Mouse (Mus musculus) heart, embryonic 14.5 days (tissue): ENCODE results near the gene Specc1. TPM values are rescaled to one million over a fixed set of nuclear protein-coding genes. Genes with fewer than 3 reads are reported as not detected.

ENCODE experiments used
- ATAC-seq: fragments of 200-750 bp; cut with Nextera tagmentation; 2 replicates; pipeline ENCODE4 v1.8.0; 2017; ENCODE audit warnings: low read depth, moderate TSS enrichment; ENCODE audit not compliant: insufficient number of reproducible peaks, insufficient read depth, low FRiP score
- H3K27ac ChIP-seq, 2 experiments: fragments of 200-500 bp in 1 of 2; fragments of 300-500 bp in 1 of 2; sonication (generic) in 1 of 2; replicated peaks in 1 of 2; 2 replicates each; pipeline ENCODE4 v1.5.1; 2012 to 2014; ENCODE audit warnings: low read depth in 2 of 2, low read length in 2 of 2, control low read depth in 1 of 2, mild to moderate bottlenecking in 1 of 2, mixed read lengths in 1 of 2; ENCODE audit not compliant: control insufficient read depth in 1 of 2, insufficient read depth in 1 of 2
- H3K27me3 ChIP-seq: fragments of 300-500 bp; sonication (generic); 2 replicates; pipeline ENCODE4 v1.6.1; 2014; ENCODE audit warnings: mild to moderate bottlenecking, low read length, control low read depth; ENCODE audit not compliant: control insufficient read depth, insufficient read depth
- H3K36me3 ChIP-seq: fragments of 300-500 bp; sonication (generic); 2 replicates; pipeline ENCODE4 v1.6.1; 2014; ENCODE audit warnings: mild to moderate bottlenecking, control low read depth, low read length, mixed read lengths; ENCODE audit not compliant: control insufficient read depth, insufficient read depth
- H3K4me1 ChIP-seq, 2 experiments: fragments of 200-500 bp in 1 of 2; fragments of 300-500 bp in 1 of 2; sonication (generic) in 1 of 2; 2 replicates each; pipeline ENCODE4 v1.6.1; 2012 to 2014; ENCODE audit warnings: low read length in 2 of 2, control low read depth in 1 of 2, mixed read lengths in 1 of 2; ENCODE audit not compliant: control insufficient read depth in 2 of 2, insufficient read depth in 2 of 2
- H3K4me2 ChIP-seq: fragments of 300-500 bp; sonication (generic); 2 replicates; pipeline ENCODE4 v1.6.1; 2014; ENCODE audit warnings: mild to moderate bottlenecking, low read length
- H3K4me3 ChIP-seq, 2 experiments: fragments of 200-500 bp in 1 of 2; fragments of 300-500 bp in 1 of 2; sonication (generic) in 1 of 2; 2 replicates each; pipeline ENCODE4 v1.5.1; 2012 to 2014; ENCODE audit warnings: low read length in 2 of 2, mild to moderate bottlenecking in 2 of 2, control low read depth in 1 of 2, low read depth in 1 of 2, moderate library complexity in 1 of 2; ENCODE audit not compliant: control insufficient read depth in 1 of 2, insufficient read depth in 1 of 2
- H3K9ac ChIP-seq: fragments of 300-500 bp; sonication (generic); 2 replicates; pipeline ENCODE4 v1.6.1; 2014; ENCODE audit warnings: mild to moderate bottlenecking, low read length
- H3K9me3 ChIP-seq: fragments of 300-500 bp; sonication (generic); 2 replicates; pipeline ENCODE4 v1.6.1; 2016; ENCODE audit warnings: low read length, control low read depth; ENCODE audit not compliant: control insufficient read depth
- WGBS: fragments of 180-500 bp; shearing (Covaris S2); extraction: QIAGEN DNeasy Blood & Tissue Kit; methylation state at CpG from one replicate; pipeline ENCODE4 v1.1.7; 2014; 5-methylcytosine and 5-hydroxymethylcytosine counted together
- polyA plus RNA-seq: library from polyadenylated mRNA; unstranded; fragments of >200 nt; fragmentation: Nextera tagmentation; extraction: Ambion mirVana; gene quantifications from 2 replicates; pipeline ENCODE4 v1.2.1, GENCODE M21; 2014

The Specc1 gene
- polyA plus RNA-seq, 1 experiment from 2014 or later = 12.1 TPM

GRCm38 (mm10) chr11:62029171-62029570, 72.6 kb downstream of the Specc1 start:
- ATAC-seq = no peak
- Histone ChIP-seq H3K4me2 (no peak overlapping the region), H3K36me3 (no peaks in the 10 kb centered on the region), H3K9me3 (no peaks in the 10 kb centered on the region), H3K27ac (no peak overlapping the region), H3K27me3 (no peaks in the 10 kb centered on the region), H3K4me1 (no peaks in the 10 kb centered on the region; a peak in 1 of 4 replicates), H3K4me3 (no peak overlapping the region), H3K9ac (no peak overlapping the region)
- WGBS = 84% methylated on average over 9 of the region's 9 CpGs

- H3K27ac ChIP-seq = no peak overlapping the region
- ATAC-seq = no peak
These were observed 78.0 kb downstream of the Specc1 start for GRCm38 (mm10) chr11:62034564-62034963.

GRCm38 (mm10) chr11:62035220-62035619, 78.7 kb downstream of the Specc1 start:
- Histone ChIP-seq H3K4me1 (no peaks in the 10 kb centered on the region), H3K36me3 (no peaks in the 10 kb centered on the region), H3K27ac (no peak overlapping the region), H3K27me3 (no peaks in the 10 kb centered on the region), H3K9ac (no peak overlapping the region), H3K9me3 (no peaks in the 10 kb centered on the region), H3K4me3 (no peak overlapping the region), H3K4me2 (no peak overlapping the region)
- ATAC-seq = no peak
- 93% methylated on average over 1 of the region's 1 CpGs for WGBS

More at GRCm38 (mm10) chr11:62034564-62034963, 78.0 kb downstream of the Specc1 start:
- H3K4me2 ChIP-seq = no peak overlapping the region
- H3K4me1 ChIP-seq = no peaks in the 10 kb centered on the region
- no peak overlapping the region for H3K4me3 ChIP-seq
- no peak overlapping the region for H3K9ac ChIP-seq
- WGBS = 65% methylated on average over 6 of the region's 6 CpGs
- no peaks in the 10 kb centered on the region for H3K36me3 ChIP-seq
- no peaks in the 10 kb centered on the region for H3K9me3 ChIP-seq
- no peaks in the 10 kb centered on the region for H3K27me3 ChIP-seq

DNA sequence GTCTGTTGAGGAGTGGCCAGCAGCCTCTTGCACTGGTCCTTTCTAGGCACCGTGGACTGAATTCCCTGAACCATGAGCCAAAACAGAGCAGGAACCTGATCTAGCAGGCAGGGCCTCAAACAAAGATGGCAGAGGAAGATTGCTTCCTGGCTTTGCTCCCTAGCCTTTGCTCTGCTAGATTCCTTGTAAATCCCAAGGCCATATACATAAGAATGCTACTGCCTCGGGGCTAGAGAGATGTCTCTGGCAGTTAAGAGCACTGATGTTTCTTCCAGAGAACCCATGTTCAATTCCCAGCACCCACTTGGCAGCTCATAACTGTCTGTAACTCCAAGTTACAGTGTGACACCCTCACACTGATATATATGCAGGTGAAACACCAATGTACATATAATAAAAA, 83.6 kb downstream of the Specc1 start:
- no peak for ATAC-seq
- no peak overlapping the region for H3K4me2 ChIP-seq
- 50% methylated on average over 2 of the region's 2 CpGs for WGBS
- no peak overlapping the region for H3K4me3 ChIP-seq
- H3K4me1 ChIP-seq = no peaks in the 10 kb centered on the region
- no peak overlapping the region for H3K9ac ChIP-seq
- no peaks in the 10 kb centered on the region for H3K9me3 ChIP-seq
- H3K27ac ChIP-seq = no peak overlapping the region
- no peaks in the 10 kb centered on the region for H3K27me3 ChIP-seq
- H3K36me3 ChIP-seq = no peaks in the 10 kb centered on the region

- no peaks in the 10 kb centered on the region for H3K9me3 ChIP-seq
- no peak overlapping the region for H3K4me3 ChIP-seq
- H3K27me3 ChIP-seq = no peaks in the 10 kb centered on the region
- H3K36me3 ChIP-seq = no peaks in the 10 kb centered on the region
- no peak overlapping the region for H3K27ac ChIP-seq
- WGBS = 32% methylated on average over 3 of the region's 3 CpGs
- no peak overlapping the region for H3K9ac ChIP-seq
- no peak for ATAC-seq
- H3K4me1 ChIP-seq = no peaks in the 10 kb centered on the region
- no peak overlapping the region for H3K4me2 ChIP-seq
These were observed 88.1 kb downstream of the Specc1 start for GRCm38 (mm10) chr11:62044627-62045026.

DNA sequence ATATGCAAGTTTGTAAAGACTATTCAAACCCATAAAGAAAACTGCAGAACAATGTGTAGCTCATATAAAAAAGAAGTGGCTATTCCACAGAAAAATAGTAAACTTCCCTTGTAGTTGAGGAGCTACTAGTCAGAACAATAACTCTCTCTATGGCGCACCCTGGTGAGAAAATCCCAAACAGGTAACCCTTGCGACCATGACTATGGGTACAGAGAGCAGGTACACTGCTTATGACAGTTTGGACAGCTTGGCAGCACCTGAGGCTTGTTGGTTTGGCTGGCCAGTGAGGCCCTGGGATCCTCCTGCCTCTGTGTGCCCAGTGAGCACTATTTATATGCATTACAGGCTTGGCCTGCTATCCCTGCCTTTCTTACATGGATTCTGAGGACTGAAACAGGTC, 89.4 kb downstream of the Specc1 start:
- Histone ChIP-seq H3K4me1 (peaks cover 0 to 6% of the 10 kb centered on the region in 2 experiments; a peak in 2 of 4 replicates), H3K4me3 (no peak overlapping the region), H3K27ac (no peak overlapping the region), H3K9me3 (no peaks in the 10 kb centered on the region), H3K36me3 (no peaks in the 10 kb centered on the region), H3K27me3 (no peaks in the 10 kb centered on the region), H3K4me2 (no peak overlapping the region), H3K9ac (no peak overlapping the region)
- WGBS = 52% methylated on average over 2 of the region's 2 CpGs
- ATAC-seq = no peak

DNA sequence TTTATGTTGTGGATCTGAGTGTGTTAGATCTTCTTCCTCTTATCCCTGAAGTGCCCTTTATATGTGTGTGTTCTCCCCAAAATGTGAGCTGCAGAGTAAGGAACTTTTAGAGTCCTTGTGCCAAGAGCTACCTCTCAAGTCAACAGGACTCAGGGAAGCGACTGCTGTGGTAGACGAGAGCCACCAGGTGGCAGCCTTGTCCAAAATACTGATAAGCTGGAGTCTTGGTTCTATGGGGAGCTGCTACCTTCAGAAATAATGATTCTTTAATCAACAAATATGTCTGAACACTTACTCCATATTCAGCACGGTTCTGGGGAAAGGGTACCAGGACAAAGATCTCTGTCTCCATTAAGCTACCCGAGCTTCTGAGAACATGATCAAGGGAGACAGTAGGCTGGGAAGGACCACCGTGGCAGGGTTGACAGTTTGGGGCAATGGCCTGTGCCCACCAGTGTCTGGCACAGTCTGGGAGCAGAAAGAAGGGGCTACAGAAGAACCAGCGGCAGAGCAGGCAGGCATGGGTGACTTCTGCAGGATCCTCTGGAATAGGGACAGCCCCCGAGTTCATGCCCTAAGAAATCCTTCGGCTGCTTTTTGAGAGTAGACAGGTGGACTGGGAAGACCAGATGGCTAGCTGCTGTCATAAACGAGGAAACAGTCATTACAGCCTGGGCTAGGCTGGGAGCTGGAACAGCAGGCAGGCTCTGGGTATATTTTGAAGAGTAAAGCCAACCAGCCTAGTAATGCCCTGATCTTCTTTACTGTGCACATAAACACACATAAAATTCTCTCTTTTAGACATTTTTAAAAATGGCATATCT, 91.5 kb downstream of the Specc1 start:
- Histone ChIP-seq H3K9ac (no peak overlapping the region), H3K27ac (no peak overlapping the region), H3K4me1 (peaks cover 0 to 6% of the 10 kb centered on the region in 2 experiments; a peak in 2 of 4 replicates), H3K36me3 (no peaks in the 10 kb centered on the region), H3K27me3 (no peaks in the 10 kb centered on the region), H3K4me3 (no peak overlapping the region), H3K9me3 (no peaks in the 10 kb centered on the region), H3K4me2 (no peak overlapping the region)
- no peak for ATAC-seq
- 39% methylated on average over 9 of the region's 9 CpGs for WGBS

- Histone ChIP-seq H3K27me3 (no peaks in the 10 kb centered on the region), H3K27ac (no peak overlapping the region), H3K4me2 (no peak overlapping the region), H3K9ac (no peak overlapping the region), H3K36me3 (no peaks in the 10 kb centered on the region), H3K4me3 (no peak overlapping the region), H3K4me1 (peaks cover 0 to 6% of the 10 kb centered on the region in 2 experiments; a peak in 2 of 4 replicates), H3K9me3 (no peaks in the 10 kb centered on the region)
- no peak for ATAC-seq
These were observed 92.6 kb downstream of the Specc1 start for GRCm38 (mm10) chr11:62049170-62049569.
